In the genomic region with DNA sequence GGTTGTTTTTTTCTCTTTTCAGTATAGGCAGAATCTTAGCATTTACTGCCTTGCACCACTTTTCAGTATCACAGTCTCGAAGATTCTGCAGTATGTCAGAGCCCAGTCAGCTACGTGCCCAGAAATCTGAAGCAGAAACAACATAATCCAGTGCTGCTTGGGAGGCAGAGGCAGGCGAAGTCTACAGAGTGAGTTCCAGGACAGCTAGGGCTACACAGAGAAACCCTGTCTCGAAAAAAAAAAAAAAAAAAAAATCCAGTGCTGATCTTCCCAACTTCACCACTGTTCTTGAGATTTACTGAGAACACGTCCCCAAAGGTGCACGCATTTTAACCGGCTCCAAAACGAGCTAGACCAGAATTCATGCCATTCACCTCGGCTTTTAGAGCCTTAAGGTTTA, we compare ENCODE assay signal across 8 mouse cellular contexts. TPM values are rescaled to one million over a fixed set of nuclear protein-coding genes. Genes with fewer than 3 reads are reported as not detected.
DNase-seq lines count a peak whose midpoint lies in the region; ATAC-seq and TF ChIP-seq lines count a peak whose summit lies in the region.

No protein-coding gene starts in this region.

- H3K4me3 ChIP-seq in forebrain, embryonic 16.5 days (replicated peaks; ENCODE audit: low read length): peak overlapping the region; percentile 66
- H3K4me3 ChIP-seq in liver, embryonic 14.5 days (ENCODE audit: insufficient read depth in 1 of 2, low read depth in 2 of 2, low read length in 2 of 2): peak overlapping the region; percentile 75 to 87

- H3K4me1 ChIP-seq in forebrain, embryonic 16.5 days (replicated peaks; ENCODE audit: control insufficient read depth, insufficient read depth, low read length): peaks cover 7% of the 10 kb centered on the region
- peaks cover 7 to 8% of the 10 kb centered on the region in 2 experiments; a peak in 3 of 4 replicates for H3K4me1 ChIP-seq in liver, embryonic 14.5 days (replicated peaks; ENCODE audit: control insufficient read depth in 2 of 2, insufficient read depth in 2 of 2, low read length in 1 of 2)

- peak overlapping the region; percentile 85; the same call in 1 of the 2 replicates for H3K27ac ChIP-seq in forebrain, embryonic 16.5 days (ENCODE audit: low read length)
- H3K27ac ChIP-seq in liver, embryonic 14.5 days: peak overlapping the region; percentile 79; the same call in 1 of the 2 replicates

- H3K36me3 ChIP-seq in forebrain, embryonic 16.5 days (ENCODE audit: control insufficient read depth, insufficient read depth): no peaks in the 10 kb centered on the region
- H3K36me3 ChIP-seq in liver, embryonic 14.5 days (replicated peaks; ENCODE audit: control insufficient read depth, insufficient read depth, low read depth): no peaks in the 10 kb centered on the region; the same call in none of the 2 replicates

- ATAC-seq in CD4-positive, CD25-positive, alpha-beta regulatory T cell, adult 4 months: peak; percentile 21
- ATAC-seq in forebrain, embryonic 16.5 days: peak; percentile 32
- ATAC-seq in liver, embryonic 14.5 days (ENCODE audit: insufficient read depth): peak; percentile 39

- WGBS in forebrain, embryonic 16.5 days: 5% methylated on average over 9 of the region's 9 CpGs
- 7% methylated on average over 9 of the region's 9 CpGs for WGBS in liver, embryonic 14.5 days (ENCODE audit: insufficient replicate concordance)

- no peak for TF ChIP-seq EP300 in liver, embryonic 14.5 days (IDR thresholded peaks at IDR 0.05; ENCODE audit: low read depth)

- H3K9me3 ChIP-seq in forebrain, embryonic 16.5 days (ENCODE audit: control insufficient read depth, low read length): no peaks in the 10 kb centered on the region
- no peaks in the 10 kb centered on the region for H3K9me3 ChIP-seq in liver, embryonic 14.5 days (ENCODE audit: control insufficient read depth, low read length)

- no peak for TF ChIP-seq CTCF in liver, embryonic 14.5 days (IDR thresholded peaks at IDR 0.05; ENCODE audit: low read depth)

- H3K27me3 ChIP-seq in forebrain, embryonic 16.5 days (replicated peaks; ENCODE audit: control insufficient read depth, insufficient read depth, low read length): no peaks in the 10 kb centered on the region
- H3K27me3 ChIP-seq in liver, embryonic 14.5 days (ENCODE audit: control insufficient read depth, insufficient read depth, low read length): no peaks in the 10 kb centered on the region

- H3K9ac ChIP-seq in forebrain, embryonic 16.5 days (replicated peaks; ENCODE audit: low read depth, low read length): peak overlapping the region; percentile 58
- peak overlapping the region; percentile 87 for H3K9ac ChIP-seq in liver, embryonic 14.5 days (replicated peaks)

- DNase-seq in adrenal gland, adult 2 months: peak; percentile 10
- DNase-seq in adrenal gland, adult (ENCODE audit: inconsistent age in 2 of 2, low spot score in 1 of 2): no peak
- no peak for DNase-seq in liver, embryonic 14.5 days (ENCODE audit: low read depth in 3 of 3, low spot score in 3 of 3)
- no peak for DNase-seq in right cerebral cortex, postnatal 14 days
- DNase-seq in T-cell, adult 2 months (ENCODE audit: low spot score): no peak
- no peak for DNase-seq in thymus, postnatal 4 days

- peak overlapping the region; percentile 81 for H3K4me2 ChIP-seq in forebrain, embryonic 16.5 days (ENCODE audit: low read length)
- H3K4me2 ChIP-seq in liver, embryonic 14.5 days (ENCODE audit: low read depth): peak overlapping the region; percentile 82

RNA-seq across cellular contexts. Expression of a gene that starts 0.4 kb away (rescaled TPM):
- total RNA-seq in adrenal gland, adult 2 months (2021): 1 to 10 TPM; 4.3 to 8.5 TPM
- polyA plus RNA-seq in adrenal gland, adult 2 months (2012; rRNA removed): 0.91 and 1.1 TPM in 2 replicates
- 10 to 100 TPM in 1 of 2 experiments, 1 to 10 TPM in 1; 9.6 to 10.2 TPM for polyA plus RNA-seq in CD4-positive, CD25-positive, alpha-beta regulatory T cell, adult 4 months (2017; shearing (Covaris generic))
- polyA plus RNA-seq in forebrain, embryonic 16.5 days (2015; fragmentation: Nextera tagmentation; extraction: Ambion mirVana): 25.2 and 25.8 TPM in 2 replicates
- polyA plus RNA-seq in liver, embryonic 14.5 days (2012; rRNA removed): 8.6 and 16.2 TPM in 2 replicates
- polyA plus RNA-seq in liver, embryonic 14.5 days (2014; fragmentation: Nextera tagmentation; extraction: Ambion mirVana): 33.6 and 35.7 TPM in 2 replicates

RNA-seq across cellular contexts. Expression of a gene that starts 16.6 kb away (rescaled TPM):
- total RNA-seq in adrenal gland, adult 2 months (2021): under 1 TPM in 1 of 2 experiments, not detected in 1; 0.14 TPM
- not detected in 2 replicates for polyA plus RNA-seq in adrenal gland, adult 2 months (2012; rRNA removed)
- polyA plus RNA-seq in CD4-positive, CD25-positive, alpha-beta regulatory T cell, adult 4 months (2017; shearing (Covaris generic)): not detected
- polyA plus RNA-seq in forebrain, embryonic 16.5 days (2015; fragmentation: Nextera tagmentation; extraction: Ambion mirVana): not detected in 2 replicates
- 0.02 and 0.04 TPM in 2 replicates for polyA plus RNA-seq in liver, embryonic 14.5 days (2012; rRNA removed)
- 0.13 TPM in 1 of 2 replicates, not detected in the other for polyA plus RNA-seq in liver, embryonic 14.5 days (2014; fragmentation: Nextera tagmentation; extraction: Ambion mirVana)

RNA-seq across cellular contexts. Expression of a gene that starts 16.7 kb away (rescaled TPM):
- 100 to 1,000 TPM in 1 of 2 experiments, 10 to 100 TPM in 1; 87.8 to 101 TPM for total RNA-seq in adrenal gland, adult 2 months (2021)
- polyA plus RNA-seq in adrenal gland, adult 2 months (2012; rRNA removed): 9.7 and 9.8 TPM in 2 replicates
- polyA plus RNA-seq in CD4-positive, CD25-positive, alpha-beta regulatory T cell, adult 4 months (2017; shearing (Covaris generic)): 100 to 1,000 TPM; 498 to 562 TPM
- polyA plus RNA-seq in forebrain, embryonic 16.5 days (2015; fragmentation: Nextera tagmentation; extraction: Ambion mirVana): 575 and 647 TPM in 2 replicates
- 89.9 and 146 TPM in 2 replicates for polyA plus RNA-seq in liver, embryonic 14.5 days (2012; rRNA removed)
- polyA plus RNA-seq in liver, embryonic 14.5 days (2014; fragmentation: Nextera tagmentation; extraction: Ambion mirVana): 264 TPM in 2 replicates
